Mouse (Mus musculus) olfactory bulb, adult 2 months (tissue): Measurements from ENCODE around the gene Ankrd55.

Experiments
- CTCF ChIP-seq: fragments of 200-500 bp; IDR thresholded peaks from 2 replicates; pipeline ENCODE4 v1.5.1; 2012; ENCODE audit warnings: low read depth, mild to moderate bottlenecking, low read length, moderate library complexity; ENCODE audit not compliant: insufficient read depth
- POLR2A ChIP-seq: fragments of 200-500 bp; IDR thresholded peaks from 2 replicates; pipeline ENCODE4 v1.6.1; 2012; ENCODE audit warnings: mild to moderate bottlenecking, low read depth, low read length, moderate library complexity; ENCODE audit not compliant: insufficient read depth

GRCm38 (mm10) chr13:112293092-112293491 is 4.8 kb downstream of the Ankrd55 start:
- TF ChIP-seq POLR2A (no peak), CTCF (no peak)
